Mouse (Mus musculus) testis, postnatal 14 days (tissue): ENCODE data around the gene Tmprss12.
"Not testable (repeated sequence)": the region's sequence is repeated elsewhere in the genome, so short reads cannot be mapped to it uniquely, and the experiment has no call there.

Experiments
- DNase-seq: peaks from one replicate; pipeline ENCODE4 v3.0.0; 2021; ENCODE audit warnings: low spot score

Gene Tmprss12

DNA sequence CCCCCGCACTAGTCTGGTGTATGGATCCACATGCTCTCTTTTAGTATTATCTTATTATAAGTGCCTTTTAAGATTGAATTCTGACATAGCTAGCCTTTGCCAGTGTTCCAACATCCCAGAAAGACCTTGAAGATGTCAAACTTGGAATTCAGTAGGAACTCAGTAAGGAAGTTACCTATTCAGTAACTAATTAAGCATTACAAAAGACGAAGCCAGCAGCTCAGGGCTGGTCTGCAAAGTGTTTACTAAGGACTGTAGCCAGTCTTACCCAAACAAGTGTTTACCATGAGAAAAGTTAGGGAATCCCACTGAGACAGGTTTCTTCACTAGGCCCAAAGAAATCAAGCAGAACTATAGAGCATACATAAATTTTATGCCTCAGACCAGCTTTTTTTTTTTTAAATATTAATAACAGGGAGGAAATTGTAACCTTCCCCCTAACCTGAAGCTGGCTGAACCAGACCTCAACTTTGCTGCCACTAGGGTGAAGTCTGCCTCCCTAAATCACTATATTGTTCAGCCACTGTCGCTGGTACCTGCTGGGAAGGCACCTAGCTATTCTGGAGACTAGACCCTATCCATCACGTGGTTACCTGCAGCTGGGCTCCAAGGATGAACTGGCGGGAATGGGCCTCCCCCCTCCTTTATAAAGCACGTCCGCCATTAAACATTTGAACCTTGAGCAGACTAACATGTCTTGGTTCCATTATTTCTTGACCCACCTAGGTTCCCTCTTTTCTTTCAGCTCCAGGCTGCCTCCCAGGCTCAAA, 5.7 kb upstream of the Tmprss12 start:
- DNase-seq: no peak

- DNase-seq: no peak
Measured at GRCm38 (mm10) chr15:100276403-100276802, 4.2 kb upstream of the Tmprss12 start.

GRCm38 (mm10) chr15:100277586-100277985, 3.1 kb upstream of the Tmprss12 start:
- DNase-seq: no peak

DNA sequence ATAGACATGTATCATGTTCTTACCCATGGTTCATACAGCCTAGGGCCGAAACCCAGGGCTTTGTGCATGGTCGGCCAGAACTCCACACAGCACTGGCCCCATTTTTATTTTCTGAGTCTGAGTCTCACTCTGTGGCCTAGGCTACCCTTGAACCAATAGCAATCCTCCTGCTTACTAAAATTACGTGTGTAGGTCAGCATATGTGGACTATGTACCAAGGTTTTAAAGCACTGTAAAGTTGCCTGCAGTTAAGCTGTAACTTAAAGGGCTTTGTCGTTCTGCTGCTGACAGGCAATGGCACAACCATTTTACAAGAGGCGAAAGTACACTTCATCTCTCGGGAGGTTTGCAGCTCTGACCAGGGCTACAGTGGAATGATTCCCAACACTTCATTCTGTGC, 8.3 kb downstream of the Tmprss12 start:
- DNase-seq: no peak

GRCm38 (mm10) chr15:100290858-100291257, 10.2 kb downstream of the Tmprss12 start:
- DNase-seq: no peak

DNA sequence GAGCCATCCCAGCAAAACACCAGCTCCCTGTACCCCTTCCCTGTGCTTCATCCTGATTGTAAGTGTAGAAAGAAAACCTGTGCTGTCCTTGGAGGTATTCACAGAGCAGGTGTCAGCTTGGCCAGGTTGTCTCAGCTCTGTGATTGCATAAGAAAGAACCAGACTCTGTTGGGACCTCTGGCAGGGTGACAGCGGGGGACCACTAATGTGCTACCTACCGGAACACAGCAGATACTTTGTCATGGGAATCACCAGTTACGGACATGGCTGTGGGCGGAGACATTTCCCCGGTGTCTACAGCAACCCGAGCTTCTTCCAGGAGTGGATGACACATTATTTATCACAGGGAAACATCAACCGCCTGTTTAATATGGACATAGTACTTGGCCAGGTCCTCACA, 11.7 kb downstream of the Tmprss12 start:
- DNase-seq: no peak

- no peak for DNase-seq
Measured at GRCm38 (mm10) chr15:100297856-100298255, 17.2 kb downstream of the Tmprss12 start.

GRCm38 (mm10) chr15:100300499-100300898, 19.9 kb downstream of the Tmprss12 start:
- no peak for DNase-seq

- DNase-seq: peak; percentile 26
Measured at GRCm38 (mm10) chr15:100301556-100301955, 20.9 kb downstream of the Tmprss12 start.

DNA sequence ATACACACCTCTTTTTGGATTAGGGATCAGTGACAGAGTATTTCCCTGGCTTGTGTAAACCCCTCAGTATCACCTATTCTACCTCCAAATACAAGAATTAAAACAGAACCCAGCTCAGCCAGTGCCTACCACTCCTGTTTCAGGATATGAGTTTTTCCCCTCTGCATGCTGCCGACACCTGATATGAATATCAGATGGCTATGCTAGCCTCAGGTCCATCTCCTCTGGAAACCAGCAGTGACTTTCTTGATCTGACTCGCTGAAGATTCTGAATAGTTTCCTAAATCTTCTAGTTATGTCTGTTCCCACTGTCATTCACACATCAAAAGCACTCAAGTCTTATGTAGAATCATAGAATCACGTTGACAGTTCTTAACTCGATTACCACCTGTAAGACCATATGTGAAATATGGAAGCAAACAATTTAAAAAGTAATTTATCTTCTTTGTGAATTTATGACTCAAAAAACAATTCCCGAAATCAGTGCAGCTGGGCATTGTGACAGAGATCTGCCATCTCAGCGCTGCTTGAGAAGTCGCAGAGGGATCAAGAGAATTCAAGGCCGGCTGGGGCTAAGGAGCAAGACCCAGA, 22.9 kb downstream of the Tmprss12 start:
- DNase-seq: no peak

GRCm38 (mm10) chr15:100304019-100304991, 23.7 kb downstream of the Tmprss12 start, which contains the start of gene Mettl7a1:
TSS of gene Mettl7a1 (plus strand) at chr15:100304140.
- DNase-seq: peak; percentile 71

- no peak for DNase-seq
Measured at GRCm38 (mm10) chr15:100306201-100306600, 25.6 kb downstream of the Tmprss12 start.

- DNase-seq: not testable (repeated sequence)
Measured at GRCm38 (mm10) chr15:100307438-100308096, 26.9 kb downstream of the Tmprss12 start.

DNA sequence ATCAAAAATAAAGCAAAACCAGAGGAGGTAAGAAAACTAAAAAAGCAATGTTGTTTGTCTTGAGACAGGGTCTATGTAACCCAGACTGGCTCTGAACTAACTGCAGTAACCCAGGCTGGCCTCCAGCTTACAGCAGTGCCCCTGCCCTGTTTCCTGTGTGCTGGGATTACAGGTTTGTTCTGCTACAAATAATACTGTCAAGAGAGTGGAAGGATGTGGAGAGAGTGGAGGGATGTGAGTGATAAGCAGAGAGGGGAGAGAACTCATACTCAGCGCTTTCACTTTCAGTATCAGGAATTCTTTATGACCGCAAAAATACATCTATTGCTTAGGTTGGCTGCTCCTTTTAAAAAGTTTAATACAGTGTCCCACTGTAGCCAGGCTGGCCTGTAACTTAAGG, 31.7 kb downstream of the Tmprss12 start:
- DNase-seq: no peak

GRCm38 (mm10) chr15:100314448-100315145, 34.0 kb downstream of the Tmprss12 start:
- DNase-seq: no peak

DNA sequence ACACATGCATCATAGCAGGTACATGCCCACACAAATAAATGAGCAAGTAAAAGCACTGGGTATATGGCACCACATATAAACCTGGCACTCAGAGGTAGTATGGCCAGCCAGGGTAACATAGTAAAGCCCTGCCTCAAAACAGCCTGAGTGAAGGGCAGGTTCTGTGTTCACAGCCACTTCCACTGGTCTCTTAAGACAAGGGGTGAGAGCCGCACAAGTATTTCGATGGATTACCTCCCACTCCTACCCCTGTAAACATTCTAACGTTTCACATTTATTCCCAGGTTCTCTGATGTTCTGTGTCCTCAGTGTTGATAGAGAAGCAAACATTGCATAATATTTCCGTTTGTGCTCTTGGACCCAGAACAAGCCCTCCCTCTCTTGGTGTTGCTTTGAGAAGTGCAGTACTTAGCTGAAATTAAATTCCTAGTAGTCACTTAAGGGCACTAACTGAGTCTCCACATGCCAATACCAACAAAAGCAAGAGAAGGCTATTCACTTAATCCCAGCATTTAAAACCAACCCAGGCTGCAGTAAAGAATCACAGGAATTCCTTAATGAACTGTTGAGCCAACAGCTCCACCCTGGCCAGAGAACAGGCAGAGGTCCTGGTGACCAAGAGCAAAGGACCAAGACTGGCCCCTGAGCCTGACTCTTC, 37.5 kb downstream of the Tmprss12 start:
- not testable (repeated sequence) for DNase-seq

- DNase-seq: no peak
Measured at GRCm38 (mm10) chr15:100319884-100320283, 39.2 kb downstream of the Tmprss12 start.

DNA sequence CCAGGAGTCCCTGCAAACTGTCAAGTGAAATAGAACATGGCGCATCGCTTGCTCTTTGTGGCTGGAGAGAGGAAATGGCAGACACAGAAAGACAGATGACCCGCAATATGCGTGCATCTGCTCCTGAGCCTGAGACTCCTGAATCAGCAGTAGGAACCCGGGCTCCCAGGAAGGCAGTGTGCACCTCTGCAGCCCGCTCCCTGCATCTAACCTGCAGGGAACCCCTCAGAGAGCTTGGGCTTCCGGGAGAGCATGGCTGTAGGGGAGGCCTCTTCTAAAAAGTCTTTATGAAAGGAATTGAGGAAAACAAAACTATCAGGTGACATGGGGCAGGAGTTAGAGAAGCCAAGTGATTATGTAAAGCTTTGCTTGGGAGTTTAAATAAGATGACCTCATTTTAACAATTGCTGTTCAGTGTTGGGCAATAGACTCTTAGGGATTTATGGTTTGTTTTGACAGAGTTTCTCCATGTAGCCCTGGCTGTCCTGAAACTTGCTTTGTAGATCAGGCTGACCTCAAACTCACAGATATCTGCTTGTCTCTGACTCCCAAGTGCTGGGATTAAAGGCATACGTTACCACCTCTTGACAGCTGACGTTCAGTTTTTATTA, 39.8 kb downstream of the Tmprss12 start:
- no peak for DNase-seq

GRCm38 (mm10) chr15:100321134-100321533, 40.5 kb downstream of the Tmprss12 start:
- no peak for DNase-seq

DNA sequence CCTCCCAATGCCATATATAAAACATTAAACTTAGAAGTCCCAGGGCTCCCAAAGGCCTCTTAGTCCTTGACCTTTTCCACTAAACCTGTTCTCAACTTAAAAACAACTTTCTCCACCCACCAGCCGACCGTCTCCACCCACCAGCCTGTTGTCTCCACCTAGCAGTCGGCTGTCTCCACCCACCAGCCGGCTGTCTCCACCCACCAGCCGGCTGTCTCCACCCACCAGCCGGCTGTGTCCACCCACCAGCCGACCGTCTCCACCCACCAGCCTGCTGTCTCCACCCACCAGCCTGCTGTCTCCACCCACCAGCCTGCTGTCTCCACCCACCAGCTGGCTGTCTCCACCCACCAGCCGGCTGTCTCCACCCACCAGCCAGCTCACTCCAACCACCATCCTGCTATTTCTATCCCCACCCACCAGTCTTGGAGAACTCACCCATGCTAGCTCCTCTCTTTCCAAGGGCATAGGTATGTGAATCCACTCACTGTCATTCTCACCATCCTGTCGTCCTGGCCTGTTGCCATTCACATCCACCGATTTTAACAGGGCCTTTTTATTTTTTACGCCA, 43.5 kb downstream of the Tmprss12 start:
- DNase-seq: no peak
